Mouse (Mus musculus): ENCODE measurements around the gene Tbx3.
A peak's percentile ranks its signal among the peaks of the same experiment; 100 is the strongest.

Gene Tbx3

GRCm38 (mm10) chr5:119709826-119710559 lies 39.5 kb downstream of the Tbx3 start:
- DNase-seq: no peak

- no peak for DNase-seq
Observed at GRCm38 (mm10) chr5:119710756-119711155, 40.3 kb downstream of the Tbx3 start.

GRCm38 (mm10) chr5:119711626-119712025 lies 41.2 kb downstream of the Tbx3 start:
- DNase-seq: no peak

- DNase-seq: peak; percentile 73
Observed at GRCm38 (mm10) chr5:119712679-119713246, 42.3 kb downstream of the Tbx3 start.

- DNase-seq: no peak
Observed at GRCm38 (mm10) chr5:119720471-119721265, 50.2 kb downstream of the Tbx3 start.

- DNase-seq: no peak
Observed at GRCm38 (mm10) chr5:119732978-119733377, 62.5 kb downstream of the Tbx3 start.

Measured in right cerebral cortex, postnatal 14 days (tissue).